Mouse (Mus musculus) urinary bladder, postnatal 10 days (tissue): ENCODE measurements around the gene Pnmal2.

Experiments used
- DNase-seq: peaks from one replicate; pipeline ENCODE4 v3.0.0; 2022; ENCODE audit warnings: low spot score

The Pnmal2 gene

GRCm38 (mm10) chr7:16944061-16944807, at the start of gene Pnmal2:
TSS of gene Pnmal2 (plus strand) at chr7:16944682.
- peak; percentile 32 for DNase-seq

- DNase-seq, result no peak
Measured at GRCm38 (mm10) chr7:16895000-16895399, 49.5 kb upstream of the Pnmal2 start.

GRCm38 (mm10) chr7:16895511-16895910, 49.0 kb upstream of the Pnmal2 start:
- DNase-seq, result no peak

GRCm38 (mm10) chr7:16900526-16900925, 44.0 kb upstream of the Pnmal2 start:
- DNase-seq, result no peak

- DNase-seq, result no peak
Measured at GRCm38 (mm10) chr7:16903439-16903955, 41.0 kb upstream of the Pnmal2 start.

- DNase-seq, result no peak
Measured at GRCm38 (mm10) chr7:16904120-16904675, 40.3 kb upstream of the Pnmal2 start.

- no peak for DNase-seq
Measured at GRCm38 (mm10) chr7:16905491-16906021, 38.9 kb upstream of the Pnmal2 start.

GRCm38 (mm10) chr7:16906281-16906680, 38.2 kb upstream of the Pnmal2 start, which contains the start of gene Ptgir:
TSS of gene Ptgir (plus strand) at chr7:16906490.
- no peak for DNase-seq

- DNase-seq, result no peak
Measured at GRCm38 (mm10) chr7:16906889-16907559, 37.5 kb upstream of the Pnmal2 start.

GRCm38 (mm10) chr7:16907842-16908241, 36.6 kb upstream of the Pnmal2 start:
- no peak for DNase-seq

GRCm38 (mm10) chr7:16908367-16908766, 36.1 kb upstream of the Pnmal2 start:
- no peak for DNase-seq

GRCm38 (mm10) chr7:16908859-16909258, 35.6 kb upstream of the Pnmal2 start:
- DNase-seq, result no peak

- DNase-seq, result no peak
Measured at GRCm38 (mm10) chr7:16909909-16910308, 34.6 kb upstream of the Pnmal2 start.

- no peak for DNase-seq
Measured at GRCm38 (mm10) chr7:16911904-16912303, 32.6 kb upstream of the Pnmal2 start.

- DNase-seq, result no peak
Measured at GRCm38 (mm10) chr7:16912360-16912759, 32.1 kb upstream of the Pnmal2 start.

- no peak for DNase-seq
Measured at GRCm38 (mm10) chr7:16913806-16914452, 30.6 kb upstream of the Pnmal2 start.

GRCm38 (mm10) chr7:16914453-16915343, 29.8 kb upstream of the Pnmal2 start:
- DNase-seq, result no peak

GRCm38 (mm10) chr7:16915461-16916340, 28.8 kb upstream of the Pnmal2 start:
- no peak for DNase-seq

GRCm38 (mm10) chr7:16916342-16917265, 27.9 kb upstream of the Pnmal2 start:
- no peak for DNase-seq
